Mouse (Mus musculus) brain, adult 2 months (tissue): ENCODE data around the gene Axin2.
"Not testable (repeated sequence)": the region's sequence is repeated elsewhere in the genome, so short reads cannot be mapped to it uniquely, and the experiment has no call there.

ENCODE experiments used
- DNase-seq: peaks from one replicate; pipeline ENCODE4 v3.0.0; 2011; ENCODE audit warnings: low read depth, low spot score

The Axin2 gene

DNA sequence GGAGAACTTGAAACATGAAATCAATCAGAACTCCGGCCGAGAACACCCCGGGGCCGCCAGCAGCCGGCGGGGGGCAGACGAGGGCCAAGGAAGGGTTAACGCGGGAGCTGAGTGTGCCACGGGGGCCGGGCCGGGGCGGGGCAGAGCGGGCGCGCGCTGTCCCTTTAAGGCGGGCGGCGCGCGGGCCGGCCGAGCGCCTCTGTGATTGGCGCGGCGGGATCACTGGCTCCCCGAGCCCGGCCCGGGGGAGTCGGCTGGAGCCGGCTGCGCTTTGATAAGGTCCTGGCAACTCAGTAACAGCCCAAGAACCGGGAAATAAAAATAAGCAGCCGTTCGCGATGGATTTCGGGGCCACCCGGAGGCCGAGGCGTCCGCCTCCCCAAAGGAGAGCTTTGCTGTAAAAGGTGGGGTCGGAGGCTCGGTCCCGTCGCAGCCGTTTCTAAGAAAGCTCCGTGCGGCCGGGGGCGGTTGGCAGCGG, at the start of gene Axin2:
Gene Axin2, plus strand, starts transcription at position 192 of the 478 bp plus-strand sequence.
- DNase-seq, result peak; percentile 95

DNA sequence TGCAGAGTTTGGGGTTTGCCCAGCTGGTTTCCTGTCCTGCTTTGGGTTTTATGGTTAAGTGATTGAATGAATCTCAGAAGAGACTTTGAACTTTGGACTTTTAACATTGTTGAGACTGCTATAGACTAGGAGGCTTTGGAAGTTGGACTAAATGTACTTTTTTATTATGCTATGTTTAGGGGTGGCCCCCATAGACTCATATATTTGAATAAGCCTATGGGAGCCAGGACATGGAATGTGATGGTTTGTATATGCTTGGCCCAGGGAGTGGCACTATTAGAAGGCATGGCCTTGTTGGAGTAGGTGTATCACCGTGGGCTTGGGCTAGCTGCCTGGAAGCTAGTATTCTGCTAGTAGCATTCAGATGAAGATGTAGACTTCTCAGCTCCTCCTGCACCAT, 48.9 kb upstream of the Axin2 start:
- not testable (repeated sequence) for DNase-seq

DNA sequence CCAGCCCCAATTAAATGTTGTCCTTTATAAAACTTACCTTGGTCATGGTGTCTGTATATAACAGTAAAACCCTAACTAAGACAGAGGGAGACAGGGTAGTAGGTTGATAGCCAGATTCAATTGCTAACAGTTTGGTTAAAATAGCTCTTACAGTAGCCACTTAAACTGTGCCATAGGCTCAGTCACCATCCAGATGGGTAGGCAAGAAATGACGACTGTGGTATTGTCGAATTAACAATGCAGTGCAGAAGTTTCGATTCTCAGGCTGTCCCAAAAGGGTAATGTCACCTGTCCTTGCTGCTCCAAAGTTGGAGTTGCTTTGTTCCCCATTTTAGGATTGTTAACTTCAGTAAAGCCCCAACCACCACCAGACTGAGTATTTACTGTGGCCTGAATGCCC, 48.4 kb upstream of the Axin2 start:
- DNase-seq, result no peak

DNA sequence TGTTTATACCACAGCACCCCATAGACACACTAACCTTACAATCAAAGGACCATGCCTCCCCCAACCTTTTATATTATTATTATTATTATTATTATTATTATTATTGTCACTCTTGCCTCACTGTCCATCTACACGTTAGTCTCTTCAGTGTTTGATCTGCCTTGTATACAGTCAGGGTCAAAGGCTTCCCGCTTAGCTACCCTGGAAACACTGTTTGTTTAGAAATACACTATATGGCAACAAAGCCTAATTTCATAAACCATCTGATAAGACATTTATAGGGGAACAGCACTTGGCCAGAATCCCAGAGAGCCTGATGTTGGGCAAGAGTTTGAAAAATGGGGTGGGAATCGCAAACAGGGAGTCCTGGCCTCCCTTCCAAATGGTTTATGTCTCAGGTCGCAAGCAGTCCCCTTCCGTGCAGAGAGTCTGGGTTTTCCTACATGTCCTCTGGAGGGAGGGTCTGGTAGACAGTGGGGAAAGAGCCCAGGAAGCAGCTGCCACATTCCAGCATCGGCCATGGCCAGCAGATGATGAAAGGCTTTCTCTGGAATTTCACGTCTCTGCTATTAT, 43.4 kb upstream of the Axin2 start:
- no peak for DNase-seq

DNA sequence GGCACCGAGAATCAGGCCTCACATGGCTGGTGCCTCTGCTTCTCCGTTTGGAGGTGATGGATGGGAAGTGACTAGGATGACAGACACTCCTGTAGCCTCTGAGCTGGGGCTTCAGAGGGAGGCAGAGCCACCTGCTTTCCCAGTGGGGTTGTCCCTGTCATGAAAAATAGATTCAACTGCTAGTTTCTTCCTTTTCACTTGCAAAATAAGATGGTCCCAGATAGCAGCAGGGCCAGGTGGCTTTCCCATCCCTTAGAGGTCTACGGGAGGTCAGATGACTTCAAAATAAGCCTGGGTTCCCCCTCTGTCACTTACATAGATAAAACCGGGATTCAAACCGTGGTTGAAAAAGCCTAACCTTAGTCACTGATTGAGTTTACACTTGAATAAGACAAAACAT, 42.6 kb upstream of the Axin2 start:
- DNase-seq, result no peak

DNA sequence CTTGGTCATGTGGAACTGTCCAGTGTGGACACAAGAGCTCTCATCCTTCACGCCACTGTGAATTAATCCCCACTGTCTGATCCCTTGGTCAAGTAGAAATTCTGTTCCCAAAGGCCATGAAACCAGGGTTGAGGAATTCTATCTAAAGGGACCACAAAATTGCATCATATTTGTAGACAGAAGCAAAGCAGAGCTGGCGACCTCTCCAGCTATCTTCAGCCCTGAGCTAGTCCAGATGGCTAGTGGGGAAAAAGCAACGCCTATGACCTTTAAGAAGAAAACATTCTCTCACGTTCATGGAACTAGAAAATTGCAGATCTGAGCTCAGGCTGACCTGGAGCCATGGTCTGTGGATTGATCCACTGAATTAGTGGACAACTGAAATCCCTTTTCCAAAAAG, 39.6 kb upstream of the Axin2 start:
- DNase-seq, result no peak

DNA sequence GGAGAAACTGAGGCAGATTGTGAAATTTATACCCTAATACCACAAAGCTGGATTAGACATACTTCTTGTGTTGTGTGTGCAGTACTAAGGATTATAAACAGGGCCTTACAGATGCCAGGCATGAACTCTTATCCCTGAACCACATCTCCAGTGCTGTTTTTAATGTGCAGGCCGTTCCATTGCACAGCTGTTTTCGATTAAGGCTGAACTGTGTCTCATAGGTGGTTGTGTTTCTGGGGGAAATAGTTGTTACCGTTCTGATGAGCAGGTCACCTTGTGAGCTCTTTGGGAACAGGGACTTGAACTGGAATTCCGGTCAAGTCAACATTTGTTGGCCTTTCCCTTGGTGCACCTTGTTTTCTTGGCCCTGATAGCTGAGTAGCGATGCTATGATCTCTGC, 38.5 kb upstream of the Axin2 start:
- DNase-seq, result no peak

DNA sequence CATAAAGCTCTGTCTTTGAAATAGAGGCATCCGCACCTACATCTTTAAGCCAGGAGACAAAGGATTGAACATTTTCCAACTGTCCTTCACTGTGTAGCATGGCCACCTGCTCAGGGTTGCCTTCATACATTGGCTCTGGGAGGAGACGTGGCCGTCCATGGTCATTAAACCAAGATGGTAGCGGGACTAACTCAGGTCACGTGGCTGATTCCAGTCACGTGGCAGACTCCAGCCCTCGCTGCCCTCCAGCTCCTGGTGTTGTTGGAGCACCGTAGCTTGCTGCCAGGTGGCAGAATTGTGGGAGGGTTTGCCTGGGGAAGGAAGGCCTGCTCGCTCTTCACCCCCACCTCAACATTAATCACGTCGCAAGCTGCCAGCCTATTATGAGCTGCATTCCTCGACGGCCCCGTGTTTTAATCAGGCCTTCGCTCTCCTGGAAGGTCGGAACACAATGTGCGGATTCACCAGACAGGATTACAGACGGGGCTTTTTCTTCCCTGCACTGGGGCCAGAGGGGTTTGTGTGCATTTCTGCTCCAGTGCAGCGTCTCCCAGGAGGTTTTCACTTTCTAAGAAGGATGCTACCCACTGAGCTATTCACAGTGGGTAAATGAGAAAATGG, 34.8 kb upstream of the Axin2 start:
- no peak for DNase-seq

DNA sequence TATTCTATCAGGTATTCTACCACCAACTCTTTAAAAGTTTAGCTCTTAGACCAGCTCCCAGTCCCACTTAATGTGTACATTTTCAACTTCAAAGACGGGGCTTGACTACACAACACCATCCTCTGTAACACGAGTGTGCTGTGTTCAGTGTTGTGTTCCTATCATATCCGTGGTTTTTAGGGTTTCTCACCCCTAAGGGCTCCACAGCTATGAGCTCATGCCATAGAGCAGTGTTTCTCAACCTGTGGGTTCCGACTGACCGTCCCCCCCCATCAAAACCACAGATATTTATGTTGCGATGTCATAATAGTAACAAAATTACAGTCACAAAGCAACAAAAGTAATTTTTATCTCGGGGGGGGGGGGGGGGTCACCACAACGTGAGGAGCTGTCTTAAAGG, 34.1 kb upstream of the Axin2 start:
- no peak for DNase-seq

DNA sequence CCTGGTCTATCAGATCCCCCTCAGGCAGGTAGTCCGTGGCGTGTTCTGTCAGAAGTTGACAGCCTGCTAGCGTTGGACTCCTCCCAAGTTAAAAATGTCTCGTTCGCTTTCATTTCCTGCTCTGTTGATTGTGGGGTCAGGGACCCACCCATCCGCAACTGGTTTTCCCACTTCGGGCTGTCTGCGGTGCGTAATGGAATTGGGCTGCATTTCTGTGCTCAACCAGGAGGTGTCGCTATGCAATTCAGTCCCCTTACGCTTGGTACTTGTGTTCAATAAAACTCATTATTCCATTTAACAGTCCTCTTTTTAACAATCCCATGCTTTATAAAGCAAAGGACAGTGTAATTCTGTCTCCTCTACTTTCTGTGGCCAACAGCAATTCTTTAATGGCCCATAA, 31.0 kb upstream of the Axin2 start:
- DNase-seq, result peak; percentile 35

DNA sequence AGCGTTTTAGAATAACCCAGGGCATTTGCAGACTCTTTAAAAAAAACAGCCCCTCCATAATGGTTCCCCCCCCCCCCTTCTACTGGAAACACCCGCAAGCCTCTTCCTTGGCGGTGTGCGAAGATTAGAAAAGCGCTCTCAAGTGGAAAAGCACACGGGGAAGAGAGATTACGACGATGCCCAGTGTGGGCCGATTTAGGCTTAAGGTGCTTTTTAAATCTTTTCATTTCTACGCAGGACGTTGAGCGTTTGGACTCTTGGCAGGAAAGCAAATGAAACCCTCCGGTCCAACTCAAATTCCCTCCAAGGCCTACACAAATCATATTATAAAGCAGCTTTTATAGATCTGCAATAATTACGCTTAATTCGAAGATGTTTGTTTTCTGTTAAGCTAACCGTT, 29.6 kb upstream of the Axin2 start:
- DNase-seq, result no peak

DNA sequence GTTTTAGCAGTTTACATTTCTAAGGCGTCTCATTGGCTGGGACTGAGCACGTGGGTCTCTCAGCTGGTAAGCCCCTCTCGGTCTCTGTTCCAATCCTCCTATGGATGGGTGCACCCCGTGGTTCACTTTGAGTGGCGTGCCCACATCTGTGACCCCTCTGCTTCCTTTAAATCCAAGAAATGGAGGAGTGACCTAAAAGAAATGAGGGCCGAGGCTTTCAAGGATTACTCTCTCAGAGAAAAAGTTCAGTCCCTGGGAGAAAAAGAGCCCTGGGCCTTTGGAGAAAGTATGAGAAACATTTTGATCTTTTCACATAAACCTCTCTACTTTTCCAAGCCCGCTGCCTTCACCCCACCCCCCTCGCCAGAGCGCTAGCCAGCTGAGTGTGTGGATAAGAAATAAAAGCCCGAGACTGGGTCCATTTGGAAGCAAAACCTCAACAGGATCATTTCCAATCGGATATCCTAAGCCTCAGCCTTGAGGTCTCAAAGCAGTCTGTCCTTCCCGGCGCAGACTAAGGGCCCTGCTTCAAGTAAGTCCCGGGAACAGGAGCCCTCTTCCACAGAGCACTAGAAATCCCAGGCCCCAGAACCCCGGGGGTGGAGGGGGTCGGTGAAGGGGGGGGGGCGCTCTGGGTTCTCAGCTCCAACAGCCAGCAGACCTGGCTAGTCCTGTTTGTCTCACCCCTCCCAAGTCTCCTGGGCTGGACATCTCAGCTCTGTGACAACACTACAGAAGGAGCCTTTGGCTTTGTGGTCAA, 28.9 kb upstream of the Axin2 start:
- DNase-seq, result peak; percentile 47

DNA sequence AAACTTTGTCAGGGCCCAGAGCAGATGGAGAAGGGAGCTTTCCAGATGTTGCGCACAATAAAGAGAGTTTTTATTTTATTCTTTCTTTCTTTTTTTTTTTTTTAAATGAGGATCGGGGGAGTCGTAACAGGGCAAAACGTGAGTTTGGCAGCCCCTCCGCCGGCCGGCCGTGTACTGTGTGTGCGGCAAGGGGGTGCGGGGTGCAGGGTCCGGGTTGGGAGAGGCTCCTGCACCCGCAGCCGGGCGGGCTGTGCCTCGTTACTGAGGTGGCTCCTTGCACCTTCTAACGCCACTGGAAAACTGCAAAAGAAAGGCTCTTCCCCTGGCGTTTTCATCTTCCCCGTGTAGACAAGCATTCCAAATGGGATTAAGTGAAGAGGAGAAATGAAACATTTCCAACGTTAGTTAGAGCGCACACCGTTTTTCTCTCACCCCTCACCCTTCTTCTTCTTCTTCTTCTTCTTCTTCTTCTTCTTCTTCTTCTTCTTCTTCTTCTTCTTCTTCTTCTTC, 28.2 kb upstream of the Axin2 start:
- no peak for DNase-seq

DNA sequence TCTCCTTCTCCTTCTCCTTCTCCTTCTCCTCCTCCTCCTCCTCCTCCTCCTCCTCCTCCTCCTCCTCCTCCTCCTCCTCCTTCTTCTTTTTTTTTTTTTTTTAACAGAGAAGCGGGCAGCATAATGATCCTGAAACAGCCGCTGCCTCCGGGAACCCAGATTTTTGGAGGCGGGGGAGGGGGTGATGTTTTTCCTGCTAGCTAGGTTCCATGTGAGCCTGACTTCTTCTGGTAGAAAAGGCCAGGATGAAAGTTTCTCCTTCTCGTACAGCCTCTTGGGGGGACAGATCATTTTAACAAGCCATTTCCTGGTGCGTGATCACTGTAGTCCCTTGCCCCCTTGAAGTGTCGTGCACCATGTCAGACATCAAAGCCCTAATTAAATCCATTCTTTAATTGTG, 27.7 kb upstream of the Axin2 start:
- DNase-seq, result no peak

DNA sequence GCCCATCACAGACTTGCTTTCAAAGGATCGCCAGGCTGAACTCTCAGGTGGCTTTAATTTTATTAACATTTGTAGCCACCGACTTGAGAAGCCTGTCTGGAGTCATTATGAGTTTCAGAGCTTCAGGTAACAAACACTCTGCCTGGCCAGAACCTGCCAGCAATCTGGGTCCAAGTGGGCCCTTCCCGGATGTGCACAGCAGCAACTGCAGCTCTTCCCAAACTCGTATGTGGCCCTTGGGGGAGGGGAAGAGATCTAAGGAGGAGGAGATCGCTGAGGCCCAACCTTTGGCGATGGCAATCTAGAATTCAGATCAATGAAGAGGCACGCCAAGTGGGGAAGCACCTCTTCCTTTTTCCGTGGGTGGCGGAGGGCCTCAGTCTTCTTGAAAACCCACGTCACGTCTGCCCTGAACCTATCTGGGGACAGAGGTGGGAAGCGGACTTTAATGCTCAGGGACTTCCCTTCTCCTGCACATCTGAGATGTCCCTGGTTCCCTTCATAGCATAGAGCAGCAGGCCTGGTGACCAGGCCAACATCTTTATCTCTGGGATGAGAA, 26.8 kb upstream of the Axin2 start:
- no peak for DNase-seq

DNA sequence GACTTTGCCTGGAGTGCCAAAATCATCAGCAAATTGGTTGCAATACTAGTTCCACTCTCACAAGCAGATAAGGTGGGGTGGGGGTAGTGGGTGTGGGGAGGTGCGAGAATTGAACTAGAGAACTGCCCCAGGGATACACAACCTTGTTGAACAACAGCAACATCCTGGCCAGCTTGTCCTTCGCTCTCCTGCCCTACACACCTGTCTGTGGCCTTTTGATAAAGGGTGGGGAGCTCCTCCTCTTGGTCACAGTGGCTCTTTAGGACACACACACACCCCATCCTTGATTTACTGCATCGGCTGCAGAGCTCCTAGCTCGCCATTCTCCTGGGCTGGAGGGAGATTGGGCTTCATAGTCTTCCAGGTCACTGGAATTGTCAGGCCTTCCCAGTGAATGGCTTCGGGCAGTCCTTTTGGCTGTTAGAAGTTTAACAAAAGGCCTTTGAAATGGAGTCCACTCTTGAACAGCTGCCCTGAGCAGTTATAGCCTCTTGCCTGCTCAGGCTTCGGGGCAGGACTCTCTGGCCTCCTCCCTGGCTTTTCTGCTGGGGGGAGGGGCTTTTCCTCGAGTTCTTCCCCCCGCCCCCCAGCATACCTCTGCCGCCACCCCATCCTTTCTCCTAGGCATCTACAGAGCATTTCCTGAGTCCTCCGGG, 26.2 kb upstream of the Axin2 start:
- DNase-seq, result no peak

DNA sequence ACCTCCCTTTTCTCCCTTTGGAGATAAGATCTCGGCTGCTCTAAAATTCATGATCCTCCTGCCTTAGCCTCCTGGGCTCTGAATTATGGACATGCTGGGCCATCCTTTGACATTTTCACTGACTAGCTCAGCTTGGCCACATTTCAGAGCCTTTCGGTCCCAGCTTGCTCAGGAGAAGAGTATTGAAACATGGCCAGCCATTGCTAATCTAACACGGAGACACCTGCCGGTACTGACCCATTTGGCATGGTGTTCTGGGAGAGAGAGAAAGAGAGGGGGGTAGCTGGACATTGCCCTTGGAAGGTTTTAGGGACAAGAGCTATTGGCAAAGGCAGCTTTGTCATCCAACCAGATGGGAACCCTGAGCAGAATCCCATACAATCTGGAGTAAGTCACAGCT, 23.1 kb upstream of the Axin2 start:
- DNase-seq, result peak; percentile 96

DNA sequence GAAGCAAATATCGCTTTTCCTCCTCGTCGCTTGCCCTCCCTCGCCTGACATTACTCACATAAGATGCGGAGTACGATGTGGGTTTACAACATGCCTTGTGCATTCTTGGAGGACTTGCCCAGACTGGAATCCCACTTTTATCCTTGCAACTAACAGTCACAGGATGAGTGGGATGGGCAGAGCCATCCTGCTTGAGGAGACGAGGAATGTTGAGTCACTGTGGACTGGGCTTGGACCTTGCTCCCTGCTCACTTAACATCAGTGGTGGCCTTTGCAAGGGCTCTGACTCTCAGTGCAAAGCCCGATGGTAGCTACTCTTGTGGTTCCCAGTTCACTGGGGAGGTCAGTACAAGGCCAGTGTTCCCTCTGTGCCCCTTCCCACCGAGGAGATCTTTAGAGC, 22.1 kb upstream of the Axin2 start:
- DNase-seq, result peak; percentile 49

DNA sequence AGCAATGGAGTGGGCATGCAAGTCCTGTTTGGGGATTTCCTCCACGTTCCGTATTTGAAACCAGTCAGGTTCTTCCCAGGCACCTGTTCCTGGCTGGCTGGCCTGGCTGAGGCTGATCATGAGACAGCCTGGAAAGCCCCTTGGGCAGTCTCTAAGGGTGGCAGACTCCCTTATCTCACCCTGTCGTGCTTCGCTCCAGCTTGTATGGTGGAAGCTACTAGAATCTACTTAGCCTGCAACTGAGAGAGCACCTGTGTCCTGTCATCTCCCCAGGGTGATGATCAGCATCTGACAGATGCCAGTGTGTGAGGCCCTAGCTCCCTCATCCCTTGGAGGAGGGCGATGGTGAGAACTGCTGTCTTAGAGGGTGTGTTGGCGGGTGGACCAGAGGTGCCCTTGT, 21.7 kb upstream of the Axin2 start:
- DNase-seq, result no peak

DNA sequence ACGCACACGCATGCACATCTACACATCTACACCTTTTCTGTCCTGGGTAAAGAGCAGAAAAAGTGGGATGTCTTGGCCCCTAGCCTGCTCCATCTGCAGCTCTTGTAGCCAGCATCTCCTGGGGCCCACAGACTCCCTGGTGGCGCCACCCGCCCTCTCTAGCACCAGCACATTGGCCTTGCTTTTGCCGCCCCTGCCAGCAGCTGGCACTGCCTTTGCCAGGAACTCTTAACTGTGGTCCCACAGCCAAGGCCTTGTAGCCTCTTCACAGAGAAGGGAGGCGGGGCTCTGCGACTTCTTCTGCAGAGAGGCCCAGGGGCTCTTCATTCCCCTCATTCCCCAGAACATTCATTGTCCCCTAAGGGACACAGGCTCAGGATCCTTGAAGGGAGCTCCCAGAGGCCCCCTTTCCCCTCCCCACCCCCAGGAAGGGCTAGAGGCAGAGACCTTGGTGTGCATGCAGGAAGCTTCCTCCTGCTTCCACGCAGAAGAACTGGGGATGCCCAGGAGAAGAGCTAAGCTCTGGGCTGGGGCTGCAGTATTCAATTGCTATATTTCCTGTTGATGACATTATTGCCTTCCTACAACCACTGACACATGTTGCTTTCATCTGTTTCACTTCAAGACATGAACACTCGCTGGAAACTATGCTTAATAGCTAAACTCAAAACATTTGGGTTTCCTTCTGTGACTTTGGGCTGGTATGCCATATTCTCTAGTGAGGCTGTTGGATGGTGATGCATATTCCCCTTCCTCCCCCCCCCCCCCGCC, 19.2 kb upstream of the Axin2 start:
- peak; percentile 51 for DNase-seq

DNA sequence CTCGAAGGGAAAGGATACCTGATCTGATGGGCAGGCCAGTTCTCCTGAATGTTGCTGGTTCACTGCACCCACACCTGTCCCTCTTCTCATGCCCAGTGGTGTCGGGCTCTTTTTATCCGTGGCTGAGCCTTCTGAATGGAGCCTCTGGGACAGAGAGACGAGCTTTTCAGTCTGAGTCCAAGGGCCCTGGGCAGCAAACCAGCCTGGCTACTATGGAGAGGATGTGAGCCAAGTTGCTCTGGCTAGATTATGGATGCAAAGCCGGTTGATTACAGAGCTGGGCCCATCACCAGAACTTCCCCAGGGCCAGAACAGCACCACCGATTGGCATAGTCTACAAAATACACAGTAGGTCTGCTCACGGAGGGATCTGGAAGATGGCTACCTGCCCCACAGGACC, 18.5 kb upstream of the Axin2 start:
- peak; percentile 61 for DNase-seq
